Mouse (Mus musculus) ES-E14 (cell line): Measurements from ENCODE around the gene Kmt2a.

Experiments used
- CHD2 ChIP-seq: IDR thresholded peaks from 2 replicates; pipeline ENCODE4 v1.6.1; 2014; ENCODE audit warnings: mild to moderate bottlenecking, low read depth, low read length, inconsistent platforms
- HCFC1 ChIP-seq: IDR thresholded peaks from 2 replicates; pipeline ENCODE4 v1.6.1; 2012; ENCODE audit warnings: low read length, inconsistent platforms, borderline replicate concordance; ENCODE audit not compliant: insufficient read depth
- ZC3H11A ChIP-seq: IDR thresholded peaks from 2 replicates; pipeline ENCODE4 v1.6.1; 2012; ENCODE audit warnings: low read depth, mild to moderate bottlenecking, inconsistent platforms, low read length, borderline replicate concordance

DNA sequence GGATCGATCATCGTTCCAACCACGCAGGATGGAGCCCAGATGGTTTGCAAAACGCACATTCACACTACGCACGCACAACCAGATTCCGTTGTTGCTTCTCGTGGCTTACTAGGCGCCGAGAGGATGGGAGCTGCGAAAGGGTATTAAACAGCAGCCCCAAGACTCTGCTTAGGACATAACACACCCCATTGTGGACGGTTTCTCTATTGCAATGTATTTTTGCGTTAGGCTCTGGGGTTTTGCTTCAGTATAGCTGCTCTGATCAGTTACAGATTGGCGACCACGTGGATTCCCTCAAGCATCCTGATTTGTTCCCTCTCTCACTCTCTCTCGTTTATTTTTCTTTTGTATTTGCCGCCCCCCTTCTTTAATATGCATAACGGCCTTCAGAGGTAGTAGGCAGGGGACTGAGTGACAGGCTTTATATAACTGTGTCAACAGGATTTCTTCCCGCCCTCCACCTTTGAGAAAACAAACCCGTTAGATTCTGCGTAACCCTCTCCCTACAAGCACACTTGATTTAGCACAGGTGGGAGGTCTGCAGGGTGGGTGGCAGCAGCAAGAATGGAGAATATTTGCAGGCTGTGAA is 2.0 kb upstream of the Kmt2a start:
- TF ChIP-seq HCFC1, result no peak
- no peak for TF ChIP-seq CHD2
- TF ChIP-seq ZC3H11A, result no peak
